30 mouse cellular contexts compared by ENCODE assay signal in genomic region chr9:94750187-94750586, GRCm38 (mm10).
A peak's percentile ranks its signal among the peaks of the same experiment; 100 is the strongest.
DNase-seq lines count a peak whose midpoint lies in the region; ATAC-seq and TF ChIP-seq lines count a peak whose summit lies in the region.
"Had no signal": no experiment of that assay in that cellular context is flagged by ENCODE, and none has a peak within 500 bp of the region (broad histone marks: within the 10 kb centered on the region; RNA-seq: fewer than 3 reads in every experiment).

No protein-coding gene starts in this region.

- H3K9ac ChIP-seq in forebrain, postnatal 0 days, result no peak overlapping the region
- H3K9ac ChIP-seq in midbrain, embryonic 14.5 days (replicated peaks; ENCODE audit: low read length), result no peak overlapping the region
- no peak overlapping the region for H3K9ac ChIP-seq in midbrain, embryonic 15.5 days
- H3K9ac ChIP-seq: embryonic facial prominence, embryonic 15.5 days; forebrain, embryonic 13.5 days; hindbrain, embryonic 12.5 days; liver, embryonic 15.5 days; lung, embryonic 14.5 days; midbrain, embryonic 12.5 days; neural tube, embryonic 13.5 days had no signal

- peak overlapping the region; percentile 58 for H3K27ac ChIP-seq in forebrain, embryonic 10.5 days
- H3K27ac ChIP-seq in forebrain, postnatal 0 days (ENCODE audit: low read depth, low read length), result no peak overlapping the region
- H3K27ac ChIP-seq in midbrain, embryonic 14.5 days (replicated peaks; ENCODE audit: low read depth, low read length), result peak overlapping the region; percentile 55; the same call in 1 of the 2 replicates
- no peak overlapping the region for H3K27ac ChIP-seq in midbrain, embryonic 10.5 days (replicated peaks)
- H3K27ac ChIP-seq in midbrain, embryonic 15.5 days, result peak overlapping the region; percentile 74; the same call in 1 of the 2 replicates
- H3K27ac ChIP-seq: embryonic facial prominence, embryonic 15.5 days; forebrain, embryonic 13.5 days; gastrocnemius, adult 2 months; hindbrain, embryonic 12.5 days; hindbrain, postnatal 0 days; kidney, postnatal 0 days; liver, embryonic 15.5 days; midbrain, embryonic 12.5 days had no signal

- no peak for DNase-seq in forebrain, embryonic 10.5 days (ENCODE audit: extremely low spot score, low spot score)
- DNase-seq in forebrain, postnatal 0 days, result no peak
- peak; percentile 42 for DNase-seq in midbrain, embryonic 14.5 days
- no peak for DNase-seq in midbrain, embryonic 10.5 days (ENCODE audit: low spot score)
- DNase-seq: B cell, adult 2 months; cerebellum, adult 11-12 months; cerebellum, postnatal 10 days; gastrocnemius, adult 2 months; gastrocnemius, postnatal 36 days; heart, adult 18-20 months; heart, postnatal 36 days; kidney, adult 8-10 months; kidney, postnatal 4 days; lung, embryonic 14.5 days; lung, postnatal 14 days; retina, postnatal 1 day; right cerebral cortex, postnatal 14 days; thymus, postnatal 4 days had no signal

- no peak overlapping the region for H3K4me2 ChIP-seq in forebrain, postnatal 0 days (ENCODE audit: low read depth)
- H3K4me2 ChIP-seq in midbrain, embryonic 14.5 days (ENCODE audit: low read length), result no peak overlapping the region
- no peak overlapping the region for H3K4me2 ChIP-seq in midbrain, embryonic 15.5 days
- H3K4me2 ChIP-seq: embryonic facial prominence, embryonic 15.5 days; forebrain, embryonic 13.5 days; hindbrain, embryonic 12.5 days; liver, embryonic 15.5 days; lung, embryonic 14.5 days; midbrain, embryonic 12.5 days; neural tube, embryonic 13.5 days had no signal

- 75% methylated on average over 8 of the region's 8 CpGs for WGBS in forebrain, embryonic 10.5 days
- 76% methylated on average over 8 of the region's 8 CpGs for WGBS in forebrain, postnatal 0 days
- 73% methylated on average over 8 of the region's 8 CpGs for WGBS in midbrain, embryonic 14.5 days
- 84% methylated on average over 8 of the region's 8 CpGs for WGBS in midbrain, embryonic 10.5 days
- WGBS in midbrain, embryonic 15.5 days, result 68% methylated on average over 8 of the region's 8 CpGs

- peaks cover 17% of the 10 kb centered on the region for H3K27me3 ChIP-seq in forebrain, embryonic 10.5 days (ENCODE audit: poor library complexity, severe bottlenecking)
- H3K27me3 ChIP-seq in forebrain, postnatal 0 days (ENCODE audit: insufficient read depth, low read length), result no peaks in the 10 kb centered on the region
- no peaks in the 10 kb centered on the region for H3K27me3 ChIP-seq in midbrain, embryonic 14.5 days (ENCODE audit: control insufficient read depth, insufficient read depth, low read length)
- H3K27me3 ChIP-seq in midbrain, embryonic 10.5 days (ENCODE audit: low read depth, poor library complexity, severe bottlenecking), result 0 out of 2 replicates have a peak, but pooled peaks cover 4% of the 10 kb centered on the region
- no peaks in the 10 kb centered on the region for H3K27me3 ChIP-seq in midbrain, embryonic 15.5 days (replicated peaks)
- H3K27me3 ChIP-seq: embryonic facial prominence, embryonic 15.5 days; hindbrain, embryonic 12.5 days; liver, embryonic 15.5 days; midbrain, embryonic 12.5 days; neural tube, embryonic 13.5 days had no signal

- no peak overlapping the region for H3K4me3 ChIP-seq in forebrain, embryonic 10.5 days
- no peak overlapping the region for H3K4me3 ChIP-seq in forebrain, postnatal 0 days (ENCODE audit: low read depth, low read length)
- H3K4me3 ChIP-seq in midbrain, embryonic 14.5 days (replicated peaks; ENCODE audit: low read depth, low read length), result no peak overlapping the region
- H3K4me3 ChIP-seq in midbrain, embryonic 10.5 days, result no peak overlapping the region
- no peak overlapping the region for H3K4me3 ChIP-seq in midbrain, embryonic 15.5 days
- H3K4me3 ChIP-seq: embryonic facial prominence, embryonic 15.5 days; forebrain, embryonic 13.5 days; gastrocnemius, adult 2 months; hindbrain, embryonic 12.5 days; liver, embryonic 15.5 days; midbrain, embryonic 12.5 days; myocyte; neural tube, embryonic 13.5 days had no signal

- peaks cover 33% of the 10 kb centered on the region for H3K4me1 ChIP-seq in forebrain, embryonic 10.5 days
- no peaks in the 10 kb centered on the region for H3K4me1 ChIP-seq in forebrain, postnatal 0 days (ENCODE audit: insufficient read depth)
- no peaks in the 10 kb centered on the region for H3K4me1 ChIP-seq in midbrain, embryonic 14.5 days (ENCODE audit: control insufficient read depth, insufficient read depth, low read length)
- H3K4me1 ChIP-seq in midbrain, embryonic 10.5 days, result peaks cover 25% of the 10 kb centered on the region
- peaks cover 23% of the 10 kb centered on the region for H3K4me1 ChIP-seq in midbrain, embryonic 15.5 days
- H3K4me1 ChIP-seq: embryonic facial prominence, embryonic 15.5 days; liver, embryonic 15.5 days had no signal

- TF ChIP-seq CTCF in forebrain, postnatal 0 days (IDR thresholded peaks at IDR 0.05; ENCODE audit: low read depth), result no peak

- ATAC-seq in forebrain, postnatal 0 days, result no peak
- no peak for ATAC-seq in midbrain, embryonic 14.5 days (ENCODE audit: low FRiP score, low TSS enrichment)
- peak; percentile 53 for ATAC-seq in midbrain, embryonic 15.5 days (replicated peaks)
- no peak for ATAC-seq in activated CD4-positive, CD25-positive, alpha-beta regulatory T cell, adult 4 months
- ATAC-seq: intestine, embryonic 16.5 days had no signal

- H3K9me3 ChIP-seq in forebrain, embryonic 10.5 days, result no peaks in the 10 kb centered on the region
- H3K9me3 ChIP-seq in forebrain, postnatal 0 days (ENCODE audit: low read length), result no peaks in the 10 kb centered on the region
- no peaks in the 10 kb centered on the region for H3K9me3 ChIP-seq in midbrain, embryonic 14.5 days (ENCODE audit: control insufficient read depth, low read length)
- H3K9me3 ChIP-seq in midbrain, embryonic 10.5 days (replicated peaks), result no peaks in the 10 kb centered on the region
- H3K9me3 ChIP-seq in midbrain, embryonic 15.5 days, result no peaks in the 10 kb centered on the region
- H3K9me3 ChIP-seq: embryonic facial prominence, embryonic 15.5 days; forebrain, embryonic 13.5 days; hindbrain, embryonic 12.5 days; liver, embryonic 15.5 days; midbrain, embryonic 12.5 days; neural tube, embryonic 13.5 days had no signal

- no peaks in the 10 kb centered on the region for H3K36me3 ChIP-seq in forebrain, embryonic 10.5 days (replicated peaks)
- no peaks in the 10 kb centered on the region for H3K36me3 ChIP-seq in forebrain, postnatal 0 days (ENCODE audit: insufficient read depth)
- no peaks in the 10 kb centered on the region for H3K36me3 ChIP-seq in midbrain, embryonic 14.5 days (ENCODE audit: control insufficient read depth, insufficient read depth, low read length)
- no peaks in the 10 kb centered on the region for H3K36me3 ChIP-seq in midbrain, embryonic 10.5 days
- H3K36me3 ChIP-seq in midbrain, embryonic 15.5 days (replicated peaks), result no peaks in the 10 kb centered on the region
- H3K36me3 ChIP-seq: embryonic facial prominence, embryonic 15.5 days; hindbrain, embryonic 12.5 days; liver, embryonic 15.5 days; midbrain, embryonic 12.5 days; neural tube, embryonic 13.5 days had no signal

Comparison
In these comparisons a context has a peak if more than half of its experiments do, and no peak if none do; other contexts are left out.
1. H3K27ac ChIP-seq: peak in forebrain, embryonic 10.5 days (single experiment), midbrain, embryonic 14.5 days (single experiment) and midbrain, embryonic 15.5 days (single experiment); none in forebrain, postnatal 0 days (single experiment) and midbrain, embryonic 10.5 days (single experiment).